ENCODE assay signal across 27 mouse cellular contexts in genomic region chr10:13659778-13660177, GRCm38 (mm10).
A peak's percentile ranks its signal among the peaks of the same experiment; 100 is the strongest.
DNase-seq lines count a peak whose midpoint lies in the region; ATAC-seq and TF ChIP-seq lines count a peak whose summit lies in the region.
"Had no signal": no experiment of that assay in that cellular context is flagged by ENCODE, and none has a peak within 500 bp of the region (broad histone marks: within the 10 kb centered on the region; RNA-seq: fewer than 3 reads in every experiment).

No protein-coding gene starts in this region.

- DNase-seq in adrenal gland, adult 2 months: peak; percentile 20
- no peak for DNase-seq in adrenal gland, postnatal 25 days
- peak; percentile 12 for DNase-seq in brain, embryonic 14.5 days (ENCODE audit: low read depth)
- no peak for DNase-seq in lung, adult 18-20 months
- DNase-seq: adrenal gland, postnatal 10 days; B cell, adult 2 months; cerebellum, adult 11 months; cerebellum, adult 18-20 months; cerebellum, adult 8-10 months; cerebellum, adult 9-11 months; cerebellum, postnatal 14 days; cerebellum, postnatal 36 days; embryo, embryonic 11 days had no signal

- no peak for TF ChIP-seq POLR2A in brain, embryonic 14.5 days (IDR thresholded peaks at IDR 0.05; ENCODE audit: borderline replicate concordance, extremely low read depth, insufficient read depth, insufficient read length, poor library complexity, severe bottlenecking)

- no peak for TF ChIP-seq CTCF in intestine, postnatal 0 days (IDR thresholded peaks at IDR 0.05; ENCODE audit: low read depth)
- TF ChIP-seq CTCF in brain, embryonic 14.5 days (IDR thresholded peaks at IDR 0.05; ENCODE audit: borderline replicate concordance, extremely low read depth, insufficient read depth, insufficient read length): no peak

- H3K9me3 ChIP-seq in intestine, embryonic 15.5 days: no peaks in the 10 kb centered on the region
- no peaks in the 10 kb centered on the region for H3K9me3 ChIP-seq in intestine, postnatal 0 days (ENCODE audit: control insufficient read depth)
- H3K9me3 ChIP-seq: embryonic facial prominence, embryonic 13.5 days; embryonic facial prominence, embryonic 15.5 days; forebrain, embryonic 10.5 days; forebrain, embryonic 12.5 days; G1E had no signal

- 38% methylated on average over 2 of the region's 2 CpGs for WGBS in intestine, embryonic 15.5 days
- WGBS in intestine, postnatal 0 days: 32% methylated on average over 2 of the region's 2 CpGs

- H3K9ac ChIP-seq in intestine, embryonic 15.5 days: no peak overlapping the region
- H3K9ac ChIP-seq in intestine, postnatal 0 days (ENCODE audit: low read depth, low read length): no peak overlapping the region
- H3K9ac ChIP-seq: embryonic facial prominence, embryonic 13.5 days; embryonic facial prominence, embryonic 15.5 days; forebrain, embryonic 12.5 days had no signal

- no peak overlapping the region for H3K27ac ChIP-seq in intestine, embryonic 15.5 days
- H3K27ac ChIP-seq in intestine, postnatal 0 days (ENCODE audit: low read depth, low read length): no peak overlapping the region
- H3K27ac ChIP-seq: embryonic facial prominence, embryonic 13.5 days; embryonic facial prominence, embryonic 15.5 days; forebrain, embryonic 10.5 days; forebrain, embryonic 12.5 days had no signal

- H3K27me3 ChIP-seq in intestine, embryonic 15.5 days (replicated peaks): no peaks in the 10 kb centered on the region
- H3K27me3 ChIP-seq in intestine, postnatal 0 days (replicated peaks; ENCODE audit: control insufficient read depth, insufficient read depth, low read length): no peaks in the 10 kb centered on the region
- H3K27me3 ChIP-seq: CH12.LX; embryonic facial prominence, embryonic 13.5 days; embryonic facial prominence, embryonic 15.5 days; forebrain, embryonic 12.5 days; Patski had no signal

- no peaks in the 10 kb centered on the region for H3K36me3 ChIP-seq in intestine, embryonic 15.5 days
- H3K36me3 ChIP-seq in intestine, postnatal 0 days (ENCODE audit: control insufficient read depth, insufficient read depth): no peaks in the 10 kb centered on the region
- H3K36me3 ChIP-seq: embryonic facial prominence, embryonic 13.5 days; embryonic facial prominence, embryonic 15.5 days; forebrain, embryonic 10.5 days; forebrain, embryonic 12.5 days; G1E had no signal

- H3K4me3 ChIP-seq in intestine, embryonic 15.5 days (replicated peaks): no peak overlapping the region
- H3K4me3 ChIP-seq in intestine, postnatal 0 days (ENCODE audit: low read depth, low read length): no peak overlapping the region
- H3K4me3 ChIP-seq: embryonic facial prominence, embryonic 13.5 days; embryonic facial prominence, embryonic 15.5 days; erythroblast, embryonic 14.5 days; forebrain, embryonic 10.5 days; forebrain, embryonic 12.5 days had no signal

- no peak overlapping the region for H3K4me2 ChIP-seq in intestine, embryonic 15.5 days (replicated peaks)
- no peak overlapping the region for H3K4me2 ChIP-seq in intestine, postnatal 0 days (replicated peaks; ENCODE audit: low read depth)
- H3K4me2 ChIP-seq: embryonic facial prominence, embryonic 13.5 days; embryonic facial prominence, embryonic 15.5 days; forebrain, embryonic 12.5 days had no signal

- 0 out of 2 replicates have a peak, but pooled peaks have one; percentile 49 for ATAC-seq in intestine, embryonic 15.5 days
- ATAC-seq in intestine, postnatal 0 days: no peak
- ATAC-seq: activated CD4-positive, CD25-positive, alpha-beta regulatory T cell, adult 4 months; CD4-positive, CD25-positive, alpha-beta regulatory T cell, adult 4 months; forebrain, embryonic 14.5 days; forebrain, embryonic 16.5 days; Patski had no signal

- H3K4me1 ChIP-seq in intestine, embryonic 15.5 days (replicated peaks): no peaks in the 10 kb centered on the region
- no peaks in the 10 kb centered on the region for H3K4me1 ChIP-seq in intestine, postnatal 0 days (replicated peaks; ENCODE audit: control insufficient read depth, insufficient read depth, low read length)
- H3K4me1 ChIP-seq: embryonic facial prominence, embryonic 13.5 days; embryonic facial prominence, embryonic 15.5 days; forebrain, embryonic 12.5 days had no signal

Comparison
In these comparisons a context has a peak if more than half of its experiments do, and no peak if none do; other contexts are left out.
1. DNase-seq: peak in adrenal gland, adult 2 months (single experiment) and brain, embryonic 14.5 days (single experiment); none in adrenal gland, postnatal 25 days (single experiment) and lung, adult 18-20 months (0 of 2).